Mouse (Mus musculus) midbrain, embryonic 14.5 days (tissue): ENCODE measurements around the gene AC161166.1. TPM values are rescaled to one million over a fixed set of nuclear protein-coding genes. Genes with fewer than 3 reads are reported as not detected.
"Not testable (repeated sequence)": the region's sequence is repeated elsewhere in the genome, so short reads cannot be mapped to it uniquely, and the experiment has no call there.

Experiments used
- ATAC-seq: fragments of 200-750 bp; cut with Nextera tagmentation; 2 replicates; pipeline ENCODE4 v1.8.0; 2017; ENCODE audit warnings: moderate number of reproducible peaks, moderate library complexity; ENCODE audit not compliant: low FRiP score, low TSS enrichment
- DNase-seq: peaks from one replicate; pipeline ENCODE4 v3.0.0-alpha.2; 2015
- H3K27ac ChIP-seq: fragments of 300-500 bp; sonication (generic); replicated peaks from 2 replicates; pipeline ENCODE4 v1.5.1; 2014; ENCODE audit warnings: mild to moderate bottlenecking, low read depth, low read length, moderate library complexity
- H3K27me3 ChIP-seq: fragments of 300-500 bp; sonication (generic); 2 replicates; pipeline ENCODE4 v1.6.1; 2014; ENCODE audit warnings: low read length, control low read depth, mixed read lengths; ENCODE audit not compliant: control insufficient read depth, insufficient read depth
- H3K36me3 ChIP-seq: fragments of 300-500 bp; sonication (generic); 2 replicates; pipeline ENCODE4 v1.6.1; 2014; ENCODE audit warnings: low read length, control low read depth; ENCODE audit not compliant: control insufficient read depth, insufficient read depth
- H3K4me1 ChIP-seq: fragments of 300-500 bp; sonication (generic); 2 replicates; pipeline ENCODE4 v1.6.1; 2014; ENCODE audit warnings: mild to moderate bottlenecking, antibody characterized with exemption, low read length, control low read depth; ENCODE audit not compliant: control insufficient read depth, insufficient read depth
- H3K4me2 ChIP-seq: fragments of 300-500 bp; sonication (generic); 2 replicates; pipeline ENCODE4 v1.6.1; 2014; ENCODE audit warnings: mild to moderate bottlenecking, low read length, moderate library complexity
- H3K4me3 ChIP-seq: fragments of 300-500 bp; sonication (generic); replicated peaks from 2 replicates; pipeline ENCODE4 v1.5.1; 2014; ENCODE audit warnings: low read depth, low read length
- H3K9ac ChIP-seq: fragments of 300-500 bp; sonication (generic); replicated peaks from 2 replicates; pipeline ENCODE4 v1.6.1; 2014; ENCODE audit warnings: mild to moderate bottlenecking, low read length, moderate library complexity
- H3K9me3 ChIP-seq: fragments of 300-500 bp; sonication (generic); 2 replicates; pipeline ENCODE4 v1.6.1; 2016; ENCODE audit warnings: low read length, control low read depth, mixed read lengths; ENCODE audit not compliant: control insufficient read depth
- WGBS: fragments of 180-500 bp; shearing (Covaris S2); extraction: QIAGEN DNeasy Blood & Tissue Kit; methylation state at CpG from one replicate; pipeline ENCODE4 v1.1.7; 2014; 5-methylcytosine and 5-hydroxymethylcytosine counted together
- polyA plus RNA-seq: library from polyadenylated mRNA; unstranded; fragments of >200 nt; fragmentation: Nextera tagmentation; extraction: Ambion mirVana; gene quantifications from 2 replicates; pipeline ENCODE4 v1.2.1, GENCODE M21; 2014

The AC161166.1 gene
- polyA plus RNA-seq, 1 experiment from 2014 or later = 1.8 TPM

DNA sequence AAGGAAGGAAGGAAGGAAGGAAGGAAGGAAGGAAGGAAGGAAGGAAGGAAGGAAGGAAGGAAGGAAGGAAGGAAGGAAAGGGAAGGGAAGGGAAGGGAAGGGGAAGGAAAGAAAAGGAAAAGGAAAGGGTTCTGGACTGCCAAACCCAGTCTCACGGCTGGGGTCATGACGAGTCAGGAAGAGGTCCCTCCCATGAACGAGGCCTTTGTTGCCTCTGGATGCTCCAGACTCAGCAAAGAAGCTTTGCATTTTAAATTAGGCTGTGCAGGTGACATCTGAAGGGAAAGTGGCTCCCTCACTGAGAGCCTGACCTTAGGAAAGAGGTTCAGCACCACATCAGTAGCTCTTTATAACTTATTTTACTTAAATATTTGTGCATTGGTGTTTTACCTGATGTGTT lies 6.9 kb upstream of the AC161166.1 start:
- Histone ChIP-seq H3K9me3 (no peaks in the 10 kb centered on the region), H3K4me1 (no peaks in the 10 kb centered on the region), H3K4me3 (no peak overlapping the region), H3K4me2 (no peak overlapping the region), H3K27me3 (no peaks in the 10 kb centered on the region), H3K9ac (no peak overlapping the region), H3K27ac (no peak overlapping the region), H3K36me3 (peaks cover 42% of the 10 kb centered on the region)
- no peak for DNase-seq
- no peak for ATAC-seq
- WGBS = 9% methylated on average over 3 of the region's 3 CpGs

DNA sequence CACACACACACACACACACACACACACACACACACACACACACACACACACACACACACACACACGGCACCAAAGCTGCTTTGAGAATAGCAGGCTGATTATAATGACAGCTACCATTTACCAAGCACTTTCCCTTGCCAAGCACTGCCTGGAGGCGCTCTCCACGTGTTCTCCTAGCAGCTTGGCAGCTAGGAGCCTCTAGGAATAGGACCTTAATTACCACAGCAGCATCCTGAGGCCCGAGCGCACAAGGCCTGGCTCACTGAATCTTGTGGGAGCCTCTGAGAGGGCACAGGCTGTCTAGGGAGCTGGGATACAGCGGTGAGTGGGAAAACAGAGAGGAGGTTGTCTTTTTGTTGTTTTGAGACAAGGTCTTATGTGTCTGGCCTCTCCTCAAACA lies 5.4 kb upstream of the AC161166.1 start:
- no peaks in the 10 kb centered on the region for H3K9me3 ChIP-seq
- no peak overlapping the region for H3K4me3 ChIP-seq
- peaks cover 57% of the 10 kb centered on the region for H3K36me3 ChIP-seq
- peak overlapping the region; percentile 37; the same call in 1 of the 2 replicates for H3K27ac ChIP-seq
- DNase-seq (peak; percentile 50), ATAC-seq (no peak)
- H3K4me1 ChIP-seq = no peaks in the 10 kb centered on the region
- H3K4me2 ChIP-seq = no peak overlapping the region
- WGBS = 46% methylated on average over 6 of the region's 6 CpGs
- H3K27me3 ChIP-seq = no peaks in the 10 kb centered on the region
- no peak overlapping the region for H3K9ac ChIP-seq

DNA sequence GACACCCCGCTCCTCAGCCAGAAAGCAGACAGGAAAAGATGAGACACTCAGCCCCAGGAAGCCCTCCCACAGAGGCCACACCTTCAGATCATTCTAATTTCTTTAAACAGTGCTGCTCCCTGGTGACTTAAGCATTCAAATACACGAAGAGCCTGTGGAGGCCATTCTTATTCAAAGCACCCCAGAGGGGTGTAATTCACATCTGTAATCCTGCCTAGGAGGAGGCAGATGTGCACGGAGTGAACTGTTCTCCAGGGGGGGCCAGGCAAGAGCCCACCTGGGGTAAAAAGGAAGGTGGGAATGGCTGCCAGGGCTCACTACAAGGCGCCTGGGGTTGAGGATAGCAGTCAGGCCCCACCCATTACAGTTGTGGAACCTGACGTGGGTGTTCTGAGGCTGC lies 4.8 kb upstream of the AC161166.1 start:
- Histone ChIP-seq H3K4me1 (no peaks in the 10 kb centered on the region), H3K4me3 (no peak overlapping the region), H3K9me3 (no peaks in the 10 kb centered on the region), H3K9ac (no peak overlapping the region), H3K4me2 (no peak overlapping the region), H3K27me3 (no peaks in the 10 kb centered on the region), H3K27ac (no peak overlapping the region; the same call in 1 of the 2 replicates), H3K36me3 (peaks cover 62% of the 10 kb centered on the region)
- 37% methylated on average over 5 of the region's 5 CpGs for WGBS
- ATAC-seq (no peak), DNase-seq (no peak)

DNA sequence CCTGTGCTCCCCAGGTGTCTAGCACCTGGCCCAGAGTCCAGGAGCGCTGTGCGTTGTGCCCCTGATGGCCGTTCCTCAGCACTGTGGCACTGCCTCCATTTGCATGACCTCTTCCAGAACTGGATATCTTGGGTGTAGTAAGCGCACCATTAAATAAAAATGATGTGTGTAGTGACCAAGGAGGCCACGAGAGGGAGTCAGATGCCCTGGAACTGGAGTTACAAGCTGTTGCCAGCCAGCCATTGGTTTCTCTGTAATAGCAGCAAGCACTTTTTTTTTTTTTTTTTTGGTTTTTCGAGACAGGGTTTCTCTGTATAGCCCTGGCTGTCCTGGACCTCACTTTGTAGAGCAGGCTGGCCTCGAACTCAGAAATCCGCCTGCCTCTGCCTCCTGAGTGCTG lies 4.1 kb upstream of the AC161166.1 start:
- not testable (repeated sequence) for H3K4me1 ChIP-seq, H3K27me3 ChIP-seq, H3K9me3 ChIP-seq, H3K4me3 ChIP-seq, H3K4me2 ChIP-seq, DNase-seq, H3K27ac ChIP-seq, ATAC-seq, H3K9ac ChIP-seq
- H3K36me3 ChIP-seq = peaks cover 69% of the 10 kb centered on the region
- WGBS = 63% methylated on average over 8 of the region's 8 CpGs

DNA sequence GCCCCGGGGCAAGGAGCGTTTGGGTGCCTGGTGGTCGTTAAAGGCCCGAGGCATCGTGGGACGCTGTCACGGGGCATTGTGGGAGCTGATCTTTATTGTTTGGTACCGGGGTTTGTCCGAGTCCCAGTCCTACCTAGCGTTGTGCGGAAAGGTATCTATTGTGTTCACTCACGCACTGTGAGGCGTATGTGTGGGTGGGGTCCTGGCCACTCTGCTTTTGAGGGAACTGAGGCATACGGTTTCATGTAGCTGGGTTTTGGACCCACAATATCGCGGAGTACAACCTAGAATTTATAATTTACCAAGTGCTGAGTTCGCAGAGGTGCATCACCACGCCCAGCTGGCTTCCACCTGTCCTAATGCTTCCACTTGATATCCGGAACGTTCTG lies 4.5 kb downstream of the AC161166.1 start:
- no peaks in the 10 kb centered on the region for H3K27me3 ChIP-seq
- peaks cover 53% of the 10 kb centered on the region for H3K4me1 ChIP-seq
- peaks cover 37% of the 10 kb centered on the region for H3K36me3 ChIP-seq
- DNase-seq (no peak), ATAC-seq (peak; percentile 19)
- peak overlapping the region; percentile 75 for H3K4me2 ChIP-seq
- H3K9me3 ChIP-seq = no peaks in the 10 kb centered on the region
- WGBS = 1% methylated on average over 20 of the region's 20 CpGs
- peak overlapping the region; percentile 100 for H3K27ac ChIP-seq
- H3K9ac ChIP-seq = peak overlapping the region; percentile 91
- peak overlapping the region; percentile 63 for H3K4me3 ChIP-seq

DNA sequence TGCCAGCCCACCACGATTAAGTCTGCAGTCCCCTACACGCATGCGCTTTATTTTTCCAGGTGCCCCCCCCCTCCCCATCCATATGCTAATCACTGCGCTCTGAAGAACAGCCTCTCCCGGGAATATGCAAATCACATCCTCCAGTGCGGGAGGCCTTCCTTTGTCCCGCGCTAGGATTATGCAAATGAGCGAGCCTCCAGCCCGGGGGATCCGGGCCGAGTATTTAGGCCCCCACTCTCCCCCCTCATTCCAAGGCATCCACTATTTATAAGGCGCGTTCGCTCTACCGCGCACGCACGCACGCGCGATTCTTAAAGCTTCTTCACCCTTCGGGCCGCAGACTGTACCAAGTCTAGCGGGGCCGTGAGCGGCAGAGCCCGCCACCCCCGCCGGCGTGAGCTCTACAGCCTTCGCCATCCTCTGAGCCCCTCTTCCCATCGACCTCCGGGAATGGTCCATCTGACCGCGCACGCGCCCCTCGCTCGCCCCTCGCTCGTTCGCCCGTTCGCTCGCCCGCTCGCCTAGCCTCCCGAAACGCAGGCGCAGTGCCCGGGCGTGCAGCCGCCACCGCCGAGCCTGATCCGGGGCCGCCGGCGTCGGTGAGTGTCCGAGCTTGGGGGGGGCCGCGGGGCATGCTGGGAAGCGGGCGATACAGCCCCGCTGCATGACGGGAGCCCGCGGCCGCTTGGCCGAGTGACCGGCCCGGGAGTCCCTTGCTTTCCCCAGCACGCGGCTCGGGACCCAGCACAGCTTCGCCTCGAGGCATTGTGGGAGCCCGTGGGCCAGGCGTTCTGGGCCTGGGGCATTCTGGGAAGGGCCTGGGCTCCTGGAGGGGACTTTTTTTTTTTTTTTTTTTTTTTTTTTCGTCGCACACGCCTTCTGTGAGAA lies 5.2 kb downstream of the AC161166.1 start, which contains the start of gene Zfp428:
Zfp428 (plus strand) TSS at position 169 of the 888 bp plus-strand sequence.
- ATAC-seq = peak; percentile 91
- peak within 1 kb of the TSS; percentile 63 for H3K4me3 ChIP-seq
- peak; percentile 98 for DNase-seq
- H3K9me3 ChIP-seq = no peaks in the 10 kb centered on the region
- peak within 1 kb of the TSS; percentile 75 for H3K4me2 ChIP-seq
- H3K36me3 ChIP-seq = peaks cover 37% of the 10 kb centered on the region
- no peaks in the 10 kb centered on the region for H3K27me3 ChIP-seq
- under 1% methylated on average over 82 of the region's 84 CpGs for WGBS
- peak within 1 kb of the TSS; percentile 100 for H3K27ac ChIP-seq
- H3K9ac ChIP-seq = peak within 1 kb of the TSS; percentile 91
- peaks cover 53% of the 10 kb centered on the region for H3K4me1 ChIP-seq

DNA sequence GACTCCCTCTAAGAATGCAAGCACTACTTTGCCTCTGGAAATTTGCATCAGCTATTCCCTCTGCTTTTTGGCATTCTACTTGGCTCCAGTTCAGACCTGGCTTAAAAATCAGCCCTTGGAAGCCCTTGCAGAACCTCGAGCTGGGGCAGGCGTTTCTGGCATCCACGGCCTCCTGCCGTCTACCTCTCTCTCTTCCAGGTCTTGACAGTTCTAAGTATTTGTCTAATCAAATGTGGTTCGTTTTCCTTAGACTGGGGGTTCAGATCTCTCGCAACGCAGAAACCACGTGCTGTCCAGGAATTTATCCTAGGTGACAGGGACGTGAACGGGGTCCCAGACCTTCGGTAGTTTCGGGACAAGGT lies 5.8 kb downstream of the AC161166.1 start:
- H3K9ac ChIP-seq = peak overlapping the region; percentile 91
- DNase-seq = no peak
- H3K9me3 ChIP-seq = no peaks in the 10 kb centered on the region
- under 1% methylated on average over 12 of the region's 12 CpGs for WGBS
- no peak for ATAC-seq
- H3K4me3 ChIP-seq = peak overlapping the region; percentile 63
- peak overlapping the region; percentile 75 for H3K4me2 ChIP-seq
- H3K27me3 ChIP-seq = no peaks in the 10 kb centered on the region
- H3K36me3 ChIP-seq = peaks cover 38% of the 10 kb centered on the region
- H3K4me1 ChIP-seq = peaks cover 53% of the 10 kb centered on the region
- peak overlapping the region; percentile 100 for H3K27ac ChIP-seq

DNA sequence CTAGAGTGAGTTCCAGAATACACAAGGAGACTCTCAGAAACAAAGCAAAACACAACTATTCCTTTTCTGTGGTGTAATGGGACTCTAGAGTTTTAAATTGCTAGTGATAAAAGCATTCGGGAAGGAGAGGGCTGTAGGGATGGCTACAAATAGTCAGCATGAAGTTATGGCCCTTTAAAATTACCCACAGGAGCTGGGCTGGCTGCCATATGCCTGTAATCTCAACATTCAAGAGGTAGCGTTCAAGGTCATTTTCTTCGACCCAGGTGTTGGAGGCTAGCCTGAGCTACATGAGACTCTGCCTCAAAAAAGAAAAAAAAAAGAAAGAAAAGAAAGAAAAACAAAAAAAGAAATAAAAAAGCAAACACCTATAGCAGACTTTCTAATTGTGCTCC lies 6.2 kb downstream of the AC161166.1 start:
- Histone ChIP-seq H3K27ac (peak overlapping the region; percentile 100), H3K27me3 (no peaks in the 10 kb centered on the region), H3K9ac (peak overlapping the region; percentile 91), H3K4me1 (peaks cover 53% of the 10 kb centered on the region), H3K4me3 (peak overlapping the region; percentile 63), H3K9me3 (no peaks in the 10 kb centered on the region), H3K4me2 (peak overlapping the region; percentile 75), H3K36me3 (peaks cover 38% of the 10 kb centered on the region)
- no peak for DNase-seq
- WGBS = 8% methylated on average over 3 of the region's 3 CpGs
- ATAC-seq = no peak
